Mouse (Mus musculus) megakaryocyte, adult 5-6 weeks (primary cell): ENCODE measurements around the gene Zbp1. TPM values are rescaled to one million over a fixed set of nuclear protein-coding genes. Genes with fewer than 3 reads are reported as not detected.

Experiments used
- ATAC-seq: 2 replicates; pipeline ENCODE4 v1.8.0; 2016; ENCODE audit warnings: mild to moderate bottlenecking, inconsistent platforms; ENCODE audit not compliant: poor library complexity, severe bottlenecking
- total RNA-seq, 2 experiments: library from RNA; stranded (forward) in 1 of 2; stranded (reverse) in 1 of 2; fragments of 153-499, 151-499 nt in 1 of 2; fragments of 221-1000, 200-1000 nt in 1 of 2; gene quantifications; 2 replicates each; pipeline versions ENCODE4 v1.2.3 to v1.2.4; 2015 to 2017

Gene Zbp1
- total RNA-seq, 2 experiments from 2014 or later, result 35.6 to 54.6 TPM

DNA sequence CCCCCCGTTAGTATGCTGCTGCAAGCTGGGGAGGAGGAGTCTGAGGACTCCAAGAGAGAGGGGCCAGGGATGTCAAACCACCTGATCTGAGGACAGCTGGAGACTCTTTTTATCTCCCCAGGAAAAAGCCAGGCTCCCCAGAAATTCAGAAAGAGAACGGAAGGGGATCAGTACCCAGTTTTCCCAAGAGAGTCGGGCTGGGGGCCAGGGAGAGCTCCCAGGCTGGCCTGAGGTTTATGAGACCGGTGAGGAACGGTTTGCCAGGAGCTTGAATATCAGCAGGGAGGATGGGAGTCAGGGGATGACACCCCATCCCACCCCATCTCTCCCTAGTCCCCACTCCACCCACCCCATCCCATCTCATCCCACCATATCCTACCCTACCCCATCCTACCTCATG, 37.2 kb downstream of the Zbp1 start:
- ATAC-seq, result no peak

DNA sequence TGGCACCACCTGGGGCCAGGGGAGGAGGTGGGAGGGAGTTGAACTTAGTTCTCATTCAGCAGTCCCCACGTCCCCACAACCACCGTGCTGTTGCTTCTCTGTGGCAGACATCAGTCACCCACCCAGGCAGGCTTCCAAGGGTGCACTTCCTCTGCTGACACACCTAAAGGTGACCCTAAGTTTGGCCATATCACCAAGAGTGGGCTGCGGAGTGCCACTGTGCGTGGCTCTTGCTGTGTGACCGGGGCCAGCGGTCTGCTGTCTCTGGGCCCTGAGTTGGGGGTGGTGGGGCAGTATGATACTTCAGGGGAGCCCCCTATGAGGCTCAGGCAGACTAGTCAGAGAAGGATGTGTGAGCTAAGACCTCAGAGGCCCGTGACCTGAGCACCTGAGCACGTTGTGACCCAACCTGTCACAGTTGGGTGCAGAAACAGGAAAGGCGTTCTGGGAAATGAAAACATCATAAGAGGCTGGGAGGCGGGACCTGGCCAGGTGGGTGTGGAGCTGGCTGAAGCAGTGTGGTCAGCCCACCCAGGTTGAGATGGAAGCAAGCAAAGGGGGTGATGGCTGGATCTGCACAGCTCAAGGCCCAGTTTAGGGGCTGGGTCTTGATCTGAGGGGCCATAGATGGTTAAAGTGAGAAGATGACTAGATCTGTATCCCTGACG, 37.9 kb downstream of the Zbp1 start:
- no peak for ATAC-seq

DNA sequence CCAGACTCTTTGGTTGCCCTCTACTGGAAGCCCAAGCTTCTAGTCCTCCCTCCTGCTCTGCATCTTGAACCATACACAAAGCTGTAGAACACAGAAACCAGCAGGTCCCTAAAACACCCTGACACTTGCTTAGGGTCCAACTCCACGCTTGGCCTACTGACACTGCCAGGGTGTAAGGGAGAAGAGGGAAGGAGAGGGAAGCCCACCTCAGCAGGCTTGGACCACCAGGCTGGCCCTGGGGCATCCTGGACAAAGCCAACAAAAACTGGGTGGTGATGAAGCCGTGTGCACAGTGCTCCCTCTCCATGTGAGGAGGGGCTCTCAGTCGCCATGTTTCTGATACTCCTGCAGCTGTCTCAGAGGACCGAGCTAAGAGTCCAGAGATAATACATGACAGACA, 38.7 kb downstream of the Zbp1 start:
- ATAC-seq, result no peak

DNA sequence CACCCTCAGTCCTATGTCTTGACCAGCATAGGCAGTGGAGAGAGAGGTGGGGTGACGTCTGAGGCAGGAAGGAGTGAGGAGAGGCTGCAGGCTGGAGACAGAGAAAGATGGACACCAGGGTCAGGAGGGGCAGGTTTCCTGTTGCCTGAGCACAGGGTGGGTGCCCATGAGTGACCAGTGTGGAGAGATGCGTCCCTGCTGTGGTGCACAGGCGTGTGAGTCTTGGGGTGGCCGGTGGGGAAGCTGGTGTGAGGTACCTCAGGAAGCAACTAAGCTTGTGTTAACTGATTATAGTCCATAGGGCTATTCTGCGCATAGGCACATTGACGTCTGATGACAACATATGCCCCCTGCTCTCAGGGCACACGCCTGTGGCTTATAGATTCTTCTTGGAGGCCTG, 39.7 kb downstream of the Zbp1 start:
- ATAC-seq, result no peak

DNA sequence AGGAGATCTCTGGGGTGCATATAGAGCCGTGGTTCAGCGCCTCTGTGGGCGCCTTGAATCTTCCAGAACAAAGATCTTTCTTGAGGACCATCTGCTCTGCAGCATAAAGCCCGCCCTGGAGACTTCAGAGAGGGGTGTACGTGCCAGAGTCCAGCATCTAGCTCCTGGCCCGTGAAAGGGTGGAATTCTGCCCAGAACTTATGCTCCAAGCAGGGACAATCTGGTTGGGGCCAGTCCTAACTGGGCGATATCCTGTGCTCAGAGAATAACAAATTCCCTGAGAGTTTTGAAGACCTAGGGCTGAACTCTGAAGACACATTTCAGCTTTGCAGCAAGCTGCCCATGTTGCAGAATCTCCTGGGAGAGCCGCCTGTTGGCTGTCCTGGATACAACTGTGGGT, 40.8 kb downstream of the Zbp1 start:
- no peak for ATAC-seq

DNA sequence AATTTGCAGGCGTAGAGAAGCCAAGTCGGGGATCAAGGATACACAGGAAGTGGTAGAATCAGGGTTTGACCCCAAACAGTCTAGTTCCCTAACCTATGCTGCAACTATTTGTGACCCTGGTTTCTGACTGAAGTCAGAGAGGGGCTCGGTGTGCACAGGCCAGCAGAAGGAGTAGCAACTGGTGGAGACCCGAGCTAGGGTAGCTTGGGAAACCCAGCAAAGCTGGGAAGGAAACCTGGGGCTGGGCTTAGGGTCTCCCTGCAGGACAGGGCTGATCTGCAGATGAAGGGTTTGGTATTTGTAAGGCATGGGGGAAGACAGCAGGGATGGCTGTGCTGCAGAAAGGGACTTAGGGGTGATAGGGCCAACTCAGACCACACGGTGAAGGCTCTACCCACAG, 41.2 kb downstream of the Zbp1 start:
- peak; percentile 26; the same call in 1 of the 2 replicates for ATAC-seq

DNA sequence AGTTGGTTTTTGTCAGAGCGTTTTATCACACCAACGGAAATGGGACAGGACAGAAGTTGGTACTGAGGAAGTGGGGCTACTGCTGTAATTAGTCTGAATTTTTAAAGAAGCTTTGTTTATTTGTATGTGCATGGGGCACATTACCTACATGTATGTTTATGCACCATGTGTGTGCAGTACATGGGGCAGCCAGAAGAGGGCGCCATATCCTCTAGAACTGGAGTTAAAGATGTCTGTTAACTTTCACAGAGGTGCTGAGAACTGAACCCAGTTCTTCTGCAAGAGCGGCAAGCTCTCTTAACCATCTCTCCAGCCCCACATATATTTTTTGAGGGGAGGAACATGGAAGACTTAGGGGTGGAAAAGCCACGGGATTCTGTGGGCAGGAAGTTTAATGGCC, 43.0 kb downstream of the Zbp1 start:
- no peak for ATAC-seq

DNA sequence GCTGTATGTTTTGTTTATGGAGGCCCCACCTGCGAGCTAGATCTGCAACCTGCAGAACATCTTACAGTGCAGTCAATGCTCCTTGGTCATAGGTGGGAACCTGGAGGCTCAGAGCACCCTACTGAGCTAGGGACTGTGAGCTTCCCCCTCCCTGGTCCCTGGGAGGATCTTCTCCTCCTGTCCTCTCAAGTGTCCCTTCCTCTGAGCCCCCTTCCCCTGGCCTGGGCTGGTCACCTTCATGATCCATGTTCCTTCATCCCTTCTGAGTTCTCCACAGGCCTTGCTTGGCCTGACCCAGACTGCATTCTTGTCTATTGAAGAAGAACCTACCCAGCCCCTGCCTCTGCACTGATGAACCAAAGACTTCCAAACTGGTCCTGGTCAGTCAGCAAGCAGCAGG, 44.2 kb downstream of the Zbp1 start:
- ATAC-seq, result no peak

DNA sequence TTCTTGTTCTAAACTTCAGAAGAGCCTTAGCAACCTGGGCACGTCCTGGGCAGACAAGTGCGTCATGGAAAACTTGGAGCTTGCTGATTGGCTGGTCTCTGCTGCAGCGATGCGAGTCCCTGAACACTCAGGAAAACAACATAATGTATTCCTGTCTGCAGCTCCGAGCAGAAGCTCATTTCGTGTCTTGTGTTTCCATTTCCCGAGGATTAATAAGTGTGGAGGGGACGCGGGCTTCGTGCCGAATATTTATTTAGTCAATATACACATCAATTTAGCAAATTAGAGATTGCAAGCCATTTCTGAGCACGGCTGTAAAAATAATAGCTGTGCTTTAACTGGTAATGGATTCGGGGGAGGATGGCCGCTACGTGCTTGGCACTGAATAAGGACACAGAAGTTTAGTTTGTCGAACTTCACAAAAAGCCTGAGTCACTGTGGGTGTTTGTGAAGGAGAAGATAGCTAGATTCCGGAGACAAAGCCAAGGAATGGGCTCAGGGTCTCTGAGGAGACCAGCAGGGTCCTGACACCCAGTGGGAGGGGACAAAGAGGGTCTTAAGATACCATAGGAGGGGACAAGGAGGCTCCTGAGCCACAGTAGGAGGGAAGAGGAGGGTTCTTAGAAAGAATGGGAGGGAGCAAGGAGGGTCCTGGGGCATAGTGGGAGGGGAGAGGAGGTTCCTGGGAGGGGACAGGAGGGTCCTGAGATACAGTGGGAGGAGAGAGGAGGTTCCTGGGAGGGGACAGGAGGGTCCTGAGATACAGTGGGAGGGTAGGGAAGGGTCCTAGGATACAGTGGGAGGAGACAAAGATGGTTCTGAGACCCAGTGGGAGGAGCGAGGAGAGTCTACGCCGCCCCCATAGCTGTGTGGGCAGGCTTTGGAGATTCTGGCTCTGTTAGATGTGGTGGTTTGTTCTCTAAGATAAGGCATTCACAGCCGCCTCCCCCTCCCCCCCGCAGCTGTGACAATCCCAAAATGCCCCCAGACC, 44.9 kb downstream of the Zbp1 start:
- no peak for ATAC-seq

DNA sequence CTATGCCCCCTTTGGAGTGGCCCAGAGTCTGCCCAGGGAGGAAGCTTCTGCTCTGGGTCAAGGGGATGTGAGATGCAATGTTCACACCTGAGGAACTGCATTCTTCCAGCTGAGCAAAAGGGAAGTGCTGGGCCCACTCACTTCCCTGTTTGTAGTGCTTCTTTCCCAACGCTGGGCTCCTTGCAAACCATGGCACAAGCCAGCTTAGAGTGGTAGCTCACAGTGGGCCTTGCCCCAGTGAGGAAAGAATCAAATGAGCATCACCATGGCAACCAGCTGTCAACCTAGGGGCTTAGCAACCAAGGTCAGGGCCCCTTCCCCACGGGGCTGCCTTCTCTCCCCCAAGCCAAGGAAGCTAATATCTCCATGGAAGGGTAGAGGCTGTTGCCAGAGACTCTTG, 45.7 kb downstream of the Zbp1 start:
- peak; percentile 78 for ATAC-seq

DNA sequence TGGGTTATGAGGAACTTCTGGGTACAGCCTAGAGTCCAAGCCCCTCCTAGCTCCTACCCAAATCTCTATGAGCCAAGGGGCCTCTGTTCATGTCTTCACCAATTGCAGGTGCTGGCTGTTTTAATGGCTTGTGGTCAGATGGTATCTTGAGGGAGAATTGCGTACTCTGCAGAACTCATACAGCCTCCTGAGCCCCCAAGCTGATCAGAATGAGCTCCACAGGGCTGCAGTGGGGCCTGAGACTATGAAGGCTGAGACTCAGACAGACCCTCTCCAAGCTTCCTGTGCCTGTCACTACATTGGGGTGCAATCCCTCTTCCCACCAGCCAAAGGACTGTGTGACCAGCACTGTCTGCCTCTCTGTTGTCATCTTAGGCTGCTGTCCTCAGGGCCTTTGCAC, 46.3 kb downstream of the Zbp1 start:
- peak; percentile 14; the same call in 1 of the 2 replicates for ATAC-seq

DNA sequence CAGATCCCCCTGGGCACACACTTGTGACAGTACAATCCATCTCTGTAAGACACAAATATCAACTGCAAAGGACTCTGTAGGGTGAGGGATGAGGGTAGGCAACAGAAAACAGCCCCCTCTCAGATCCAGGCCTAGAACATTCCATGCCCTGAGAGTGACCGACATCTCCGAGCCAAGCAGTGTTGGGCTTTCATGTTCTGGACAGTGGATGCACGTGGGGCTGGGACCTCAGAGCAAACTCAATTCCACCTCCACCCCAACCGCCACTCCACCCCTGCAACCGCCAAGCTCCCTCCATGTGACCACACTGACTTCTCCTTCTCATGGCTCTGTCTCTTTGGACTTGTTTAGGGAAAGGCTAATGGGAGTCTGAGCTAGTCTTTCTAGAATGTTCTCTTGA, 46.8 kb downstream of the Zbp1 start:
- peak; percentile 38 for ATAC-seq

DNA sequence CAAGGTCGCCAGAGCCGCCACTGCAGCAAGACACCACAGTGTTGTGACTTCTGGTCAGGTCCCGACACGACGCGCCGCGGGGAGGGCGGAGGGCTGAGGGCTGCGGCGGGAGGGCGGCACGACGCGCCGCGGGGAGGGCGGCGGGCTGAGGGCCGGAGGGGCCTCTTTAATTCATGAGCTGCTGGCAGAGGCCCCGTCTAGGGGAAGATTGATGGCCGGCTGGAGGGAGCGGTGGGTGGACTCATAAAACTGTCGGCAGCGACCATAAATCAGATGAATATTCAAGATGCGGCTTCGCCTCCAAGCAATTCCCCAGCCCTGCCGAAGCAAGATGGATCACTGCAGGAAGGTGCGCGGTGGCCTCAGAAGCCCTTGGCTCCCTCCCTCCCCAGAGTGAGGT, 47.3 kb downstream of the Zbp1 start:
- ATAC-seq, result no peak; the same call in 1 of the 2 replicates

DNA sequence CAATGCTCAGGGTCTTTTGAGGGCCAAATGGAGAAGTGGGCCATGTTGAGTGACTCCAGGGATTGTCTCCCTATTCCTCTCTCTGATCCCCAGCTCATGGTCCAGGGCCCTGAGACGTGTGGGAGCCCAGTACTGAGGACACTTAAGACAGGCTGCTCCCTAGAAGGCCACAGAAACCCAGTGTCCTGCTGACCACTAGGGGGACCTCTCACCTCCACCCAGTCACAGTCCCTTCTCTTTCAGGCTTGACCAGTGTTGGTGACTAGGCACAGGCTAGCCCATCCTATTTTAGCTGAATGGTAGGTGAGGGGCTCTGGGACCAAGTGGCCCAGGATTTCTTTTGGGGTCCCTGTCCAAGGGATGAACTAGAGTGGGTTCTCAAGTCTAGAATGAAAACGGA, 48.0 kb downstream of the Zbp1 start:
- peak; percentile 38 for ATAC-seq

DNA sequence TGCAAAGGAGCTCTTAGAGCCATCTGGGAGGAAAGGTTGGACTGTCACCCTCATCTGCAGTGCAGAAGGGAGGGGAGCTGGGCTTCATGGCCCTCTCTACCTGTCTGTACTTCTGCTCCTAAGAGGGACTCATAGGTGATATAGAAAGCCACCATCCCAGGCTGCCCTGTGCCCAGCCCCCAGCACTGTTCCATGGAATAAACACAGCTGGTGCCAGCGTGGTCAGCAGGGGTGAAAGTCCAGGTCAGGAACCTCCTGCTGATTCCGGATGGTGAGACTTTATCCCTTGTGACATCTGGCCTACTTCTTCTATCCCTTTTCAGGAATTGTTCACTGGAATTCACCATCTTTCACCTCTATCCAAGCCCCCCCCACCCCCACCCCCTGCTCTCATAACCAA, 48.6 kb downstream of the Zbp1 start:
- ATAC-seq, result no peak

DNA sequence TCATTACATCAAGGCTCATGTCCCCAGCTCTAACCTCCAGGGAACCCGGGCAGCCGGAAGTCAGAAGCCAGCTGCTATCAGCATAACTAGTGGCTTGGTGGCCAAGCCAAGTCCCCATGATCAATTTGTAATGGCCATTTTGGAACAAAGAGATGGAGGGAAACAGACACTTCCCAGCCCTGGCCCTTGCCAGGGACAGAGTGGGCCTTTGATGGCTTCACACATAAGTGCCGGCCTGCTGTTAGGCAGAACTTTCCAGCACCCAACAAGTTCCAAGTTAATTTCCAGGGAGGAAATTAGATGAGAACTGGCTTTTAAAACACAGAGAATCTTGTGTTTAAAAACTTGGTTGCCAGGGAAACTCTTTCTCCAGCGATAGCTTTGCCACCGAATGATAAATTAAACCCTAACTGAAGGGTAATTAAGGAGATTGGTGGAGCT, 50.3 kb downstream of the Zbp1 start:
- ATAC-seq, result no peak

DNA sequence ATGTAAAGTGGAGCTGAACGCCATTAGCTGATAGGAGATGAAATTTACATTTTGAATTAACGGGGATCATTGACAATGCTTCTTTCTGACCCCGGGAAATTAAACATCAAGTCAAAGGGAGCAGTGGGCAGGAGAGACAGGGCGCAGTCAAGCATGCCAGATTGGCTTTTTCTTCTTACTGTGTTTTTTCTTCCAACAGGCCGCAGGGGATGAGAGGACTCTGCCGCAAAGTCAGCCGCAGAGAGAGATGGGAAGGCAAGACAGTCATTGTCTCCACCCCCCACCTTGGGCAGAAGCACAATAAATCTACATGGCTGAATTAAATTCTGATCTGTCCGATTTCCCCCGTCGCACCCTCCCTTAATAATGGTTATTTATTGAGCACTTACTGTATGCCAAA, 53.4 kb downstream of the Zbp1 start:
- ATAC-seq, result no peak

DNA sequence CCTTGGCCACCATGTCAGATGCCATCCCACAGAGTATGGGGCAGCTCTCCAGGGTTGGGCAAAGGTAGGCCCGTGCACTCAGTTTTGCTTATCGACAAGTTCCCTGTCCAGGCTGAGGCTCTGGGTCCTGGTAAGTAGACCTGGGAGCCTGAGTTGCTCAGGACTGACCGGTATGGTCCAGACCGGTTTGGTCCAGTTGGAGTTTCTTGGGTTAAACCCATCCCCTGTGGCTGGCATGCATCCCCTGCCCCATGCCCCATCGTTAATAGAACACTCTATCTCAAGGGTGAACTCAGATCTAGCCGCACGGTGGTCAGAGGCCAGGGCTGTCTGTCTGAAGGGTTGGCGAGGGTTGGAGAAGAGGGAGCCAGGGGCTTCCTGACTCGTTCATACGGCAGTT, 53.8 kb downstream of the Zbp1 start:
- no peak for ATAC-seq

DNA sequence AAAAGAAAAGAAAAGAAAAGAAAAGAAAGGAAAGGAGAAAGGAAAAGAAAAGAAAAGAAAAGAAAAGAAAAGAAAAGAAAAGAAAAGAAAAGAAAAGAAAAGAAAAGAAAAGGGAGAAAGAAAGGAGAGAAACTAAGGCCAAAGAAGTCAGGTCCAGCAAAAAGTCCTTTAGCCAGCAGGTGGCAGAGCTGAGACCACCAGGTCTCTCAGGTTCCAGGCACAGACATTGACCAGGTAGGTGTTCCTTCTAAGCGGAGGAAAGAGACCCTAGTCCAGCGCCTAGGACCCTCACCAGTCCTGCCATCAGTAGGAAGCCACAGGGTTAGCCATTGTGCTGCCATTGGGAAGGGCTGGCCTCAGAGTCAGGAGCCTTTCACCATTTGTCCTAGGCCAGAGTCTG, 54.4 kb downstream of the Zbp1 start:
- peak; percentile 72 for ATAC-seq

DNA sequence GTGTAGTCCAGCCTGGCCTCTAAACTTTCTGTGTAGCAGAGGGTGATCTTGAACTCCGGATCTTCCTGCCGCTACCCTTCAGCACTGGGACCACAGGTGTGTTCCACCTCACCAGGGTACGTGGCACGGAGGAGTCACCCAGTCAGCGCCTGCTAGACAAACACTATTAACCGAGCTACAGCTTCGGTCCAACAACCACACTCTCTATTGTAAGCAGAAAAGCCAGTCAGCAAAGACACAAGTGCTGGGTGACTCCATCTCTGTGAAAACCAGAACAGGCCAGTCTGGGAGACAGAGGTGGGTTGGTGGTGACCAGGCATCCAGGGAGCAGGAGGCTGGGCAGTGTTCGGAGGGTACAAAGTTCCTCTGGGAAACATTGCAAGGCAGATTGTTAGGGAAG, 55.3 kb downstream of the Zbp1 start:
- no peak for ATAC-seq

DNA sequence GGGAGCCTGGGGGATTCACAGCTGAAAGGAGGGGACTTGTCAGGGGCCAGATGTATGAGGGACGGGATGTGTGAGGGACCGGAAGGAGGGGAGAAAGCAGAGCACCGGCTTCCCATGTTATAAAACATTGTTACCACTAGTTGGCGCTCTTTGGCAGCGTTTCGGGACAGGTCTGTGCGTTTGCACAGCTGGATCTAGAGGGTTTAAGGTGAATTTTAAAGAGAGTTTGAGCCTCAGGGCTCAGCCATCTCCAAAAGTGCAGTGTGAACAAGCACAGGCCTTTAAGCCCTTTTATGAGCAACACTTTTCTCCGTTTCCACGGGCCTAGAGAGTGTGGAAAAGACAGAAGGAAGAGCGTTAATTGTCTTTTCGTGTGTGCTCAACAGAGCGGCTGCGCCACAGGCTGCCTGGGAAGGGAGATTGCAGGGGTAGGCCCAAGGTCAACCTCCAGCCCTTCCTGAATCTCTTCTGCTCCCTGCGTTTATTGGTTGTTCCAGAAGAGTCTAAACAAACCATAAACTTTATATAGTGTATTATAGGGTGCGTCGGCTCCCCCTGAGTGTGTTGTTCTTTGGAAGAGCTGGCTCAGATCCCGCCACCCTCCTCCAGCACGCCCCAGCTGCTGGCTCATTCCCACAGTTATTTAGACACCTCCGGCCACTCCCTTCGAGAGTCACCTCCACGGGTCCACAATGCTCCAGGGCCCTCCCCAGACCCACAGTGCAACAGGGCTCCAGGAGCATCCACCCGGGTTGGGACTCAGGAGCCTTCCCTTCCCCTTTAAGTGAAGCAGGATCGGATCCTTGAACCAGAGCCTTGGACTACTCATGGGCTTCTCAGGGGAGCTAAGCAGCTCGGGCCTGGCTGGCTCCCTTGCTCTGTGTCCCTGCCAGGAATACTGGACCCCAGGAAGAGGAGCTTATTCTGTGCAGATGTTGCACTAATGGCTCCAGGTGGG, 59.1 kb downstream of the Zbp1 start:
- ATAC-seq, result peak; percentile 91
